Mouse (Mus musculus) liver, postnatal 0 days (tissue): ENCODE measurements around the gene Gm3239. TPM values are rescaled to one million over a fixed set of nuclear protein-coding genes. Genes with fewer than 3 reads are reported as not detected.
"Not testable (repeated sequence)": the region's sequence is repeated elsewhere in the genome, so short reads cannot be mapped to it uniquely, and the experiment has no call there.

ENCODE experiments used
- ATAC-seq: fragments of 200-750 bp; cut with Nextera tagmentation; 2 replicates; pipeline ENCODE4 v1.8.0; 2017; ENCODE audit warnings: mild to moderate bottlenecking, moderate library complexity
- DNase-seq: peaks from one replicate; pipeline ENCODE4 v3.0.0-alpha.2; 2016
- H3K27ac ChIP-seq: fragments of 300-500 bp; sonication (generic); 2 replicates; pipeline ENCODE4 v1.5.1; 2014; ENCODE audit warnings: antibody characterized with exemption, moderate library complexity, mild to moderate bottlenecking, low read depth
- H3K27me3 ChIP-seq: fragments of 300-500 bp; sonication (generic); 2 replicates; pipeline ENCODE4 v1.6.1; 2014; ENCODE audit warnings: low read length, control low read depth, mixed read lengths; ENCODE audit not compliant: insufficient read depth
- H3K36me3 ChIP-seq: fragments of 300-500 bp; sonication (generic); replicated peaks from 2 replicates; pipeline ENCODE4 v1.6.1; 2014; ENCODE audit warnings: mild to moderate bottlenecking, control low read depth, low read length, moderate library complexity, mixed read lengths; ENCODE audit not compliant: insufficient read depth
- H3K4me1 ChIP-seq: fragments of 300-500 bp; sonication (generic); 2 replicates; pipeline ENCODE4 v1.6.1; 2014; ENCODE audit warnings: antibody characterized with exemption, mild to moderate bottlenecking, control low read depth; ENCODE audit not compliant: insufficient read depth
- H3K4me2 ChIP-seq: fragments of 300-500 bp; sonication (generic); 2 replicates; pipeline ENCODE4 v1.6.1; 2014; ENCODE audit warnings: low read depth, mild to moderate bottlenecking, low read length, moderate library complexity, mixed read lengths
- H3K4me3 ChIP-seq: fragments of 300-500 bp; sonication (generic); 2 replicates; pipeline ENCODE4 v1.5.1; 2014; ENCODE audit warnings: low read depth, low read length
- H3K9ac ChIP-seq: fragments of 300-500 bp; sonication (generic); replicated peaks from 2 replicates; pipeline ENCODE4 v1.6.1; 2014; ENCODE audit warnings: mild to moderate bottlenecking, moderate library complexity
- H3K9me3 ChIP-seq: fragments of 300-500 bp; sonication (generic); 2 replicates; pipeline ENCODE4 v1.6.1; 2016; ENCODE audit warnings: mild to moderate bottlenecking, control low read depth, low read length, mixed read lengths
- CTCF ChIP-seq: sonication (generic); IDR thresholded peaks from 2 replicates; pipeline ENCODE4 v1.5.1; 2016; ENCODE audit warnings: antibody characterized with exemption, low read depth
- WGBS: fragments of 180-500 bp; shearing (Covaris S2); extraction: QIAGEN DNeasy Blood & Tissue Kit; methylation state at CpG from one replicate; pipeline ENCODE4 v1.1.7; 2014; ENCODE audit not compliant: insufficient replicate concordance; 5-methylcytosine and 5-hydroxymethylcytosine counted together
- polyA plus RNA-seq: library from polyadenylated mRNA; unstranded; fragments of >200 nt; fragmentation: Nextera tagmentation; extraction: Ambion mirVana; gene quantifications from 2 replicates; pipeline ENCODE4 v1.2.1, GENCODE M21; 2015

Gm3239 gene
- not detected in 2 replicates for polyA plus RNA-seq

DNA sequence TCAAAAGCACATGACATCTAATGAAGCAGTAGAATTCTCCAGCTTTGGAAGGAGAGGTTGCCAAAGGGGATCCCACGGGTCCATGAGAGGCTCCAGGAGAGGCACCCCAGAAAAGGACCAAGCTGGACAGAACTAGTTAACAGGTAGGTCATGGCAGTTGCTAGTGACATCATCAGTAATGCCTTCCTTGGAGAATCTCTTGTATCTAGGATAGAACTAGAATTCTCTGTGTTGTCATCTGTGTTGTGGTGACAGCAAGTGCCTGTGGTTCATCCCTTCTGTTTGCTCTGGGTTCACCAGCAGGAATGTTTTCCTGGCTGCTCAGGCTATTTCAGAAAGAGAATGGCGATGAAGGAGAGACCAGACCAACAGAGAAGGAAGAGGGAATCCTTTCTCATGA, at the start of gene Gm3239:
Gene Gm3239 (plus strand): TSS at position 301 of the 400 bp plus-strand sequence.
- ATAC-seq = not testable (repeated sequence)
- WGBS = no CpG with 5 or more reads among the region's 2 CpGs

DNA sequence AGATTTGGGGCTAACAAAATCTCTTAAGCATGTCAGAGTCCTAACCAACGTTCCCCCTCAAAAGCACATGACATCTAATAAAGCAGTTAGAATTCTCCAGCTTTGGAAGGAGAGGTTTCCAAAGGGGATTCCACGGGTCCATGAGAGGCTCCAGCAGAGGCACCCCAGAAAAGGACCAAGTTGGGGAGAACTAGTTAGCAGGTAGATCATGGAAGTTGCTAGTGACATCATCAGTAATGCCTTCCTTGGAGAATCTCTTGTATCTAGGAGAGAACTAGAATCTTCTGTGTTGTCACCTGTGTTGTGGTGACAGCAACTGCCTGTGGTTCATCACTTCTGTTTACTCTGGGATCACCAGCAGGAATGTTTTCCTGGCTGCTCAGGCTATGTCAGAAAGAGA, 31.9 kb upstream of the Gm3239 start, which contains the start of gene Gm8159:
Gene Gm8159 (plus strand): TSS at position 301 of the 400 bp plus-strand sequence.
- not testable (repeated sequence) for H3K9me3 ChIP-seq, H3K27me3 ChIP-seq, H3K9ac ChIP-seq, H3K4me1 ChIP-seq, H3K27ac ChIP-seq, ATAC-seq, H3K36me3 ChIP-seq, H3K4me2 ChIP-seq, DNase-seq, H3K4me3 ChIP-seq
- no CpG with 5 or more reads among the region's 2 CpGs for WGBS

More for the DNA sequence above, at the start of gene Gm3239:
- H3K27me3 ChIP-seq, H3K9ac ChIP-seq, H3K36me3 ChIP-seq, H3K4me3 ChIP-seq, DNase-seq, H3K4me1 ChIP-seq, H3K4me2 ChIP-seq, H3K27ac ChIP-seq, H3K9me3 ChIP-seq: not testable (repeated sequence)

DNA sequence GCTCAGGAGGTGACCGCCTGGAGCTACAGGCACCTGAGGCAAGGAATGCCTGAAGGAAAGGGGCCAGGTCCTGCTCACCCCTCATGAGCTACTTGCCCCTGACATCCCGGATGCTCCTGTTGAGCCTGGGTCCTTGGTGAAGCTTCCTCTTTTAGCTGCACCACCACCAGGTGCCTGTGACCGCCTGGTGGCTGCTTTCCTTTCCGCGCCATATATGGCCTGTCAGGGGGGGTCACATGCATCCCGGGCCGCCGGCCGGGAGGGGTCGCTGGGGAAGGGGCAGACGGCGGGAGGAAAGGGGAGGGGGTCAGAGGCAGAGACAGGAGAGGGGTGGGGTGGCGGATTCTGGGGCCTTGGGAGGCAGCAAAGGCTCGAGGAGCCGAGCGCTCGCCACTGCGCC, 14.7 kb upstream of the Gm3239 start:
- H3K4me2 ChIP-seq, H3K9me3 ChIP-seq, H3K36me3 ChIP-seq, DNase-seq, H3K27me3 ChIP-seq, H3K27ac ChIP-seq, H3K4me1 ChIP-seq, ATAC-seq, H3K4me3 ChIP-seq, H3K9ac ChIP-seq: not testable (repeated sequence)
- 4% methylated on average over 14 of the region's 18 CpGs for WGBS

DNA sequence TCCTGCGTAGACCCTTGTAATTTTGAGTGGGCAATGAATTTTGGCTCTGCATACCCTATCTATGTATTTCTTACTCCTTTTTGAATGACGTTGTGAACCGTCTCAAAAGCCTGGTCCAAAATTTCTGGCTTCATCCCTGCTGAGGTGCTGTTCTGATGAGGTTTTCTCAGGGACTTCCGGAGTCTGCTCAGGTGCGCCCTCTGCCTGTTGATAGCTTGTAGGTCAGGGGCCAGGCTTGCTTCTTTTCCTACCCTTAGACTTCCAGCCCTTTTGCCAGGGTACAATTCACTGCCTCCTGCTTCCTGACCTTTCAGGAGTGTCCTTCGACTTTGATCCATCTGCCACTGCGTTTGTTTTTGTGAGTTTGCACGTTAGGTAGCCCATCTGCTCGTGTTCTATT, 13.7 kb upstream of the Gm3239 start:
- not testable (repeated sequence) for H3K27ac ChIP-seq, H3K9me3 ChIP-seq, H3K4me3 ChIP-seq, ATAC-seq, DNase-seq, H3K9ac ChIP-seq, H3K36me3 ChIP-seq, H3K4me2 ChIP-seq, H3K4me1 ChIP-seq, H3K27me3 ChIP-seq
- WGBS = 4% methylated on average over 2 of the region's 9 CpGs
- peak; percentile 9; the same call in 1 of the 2 replicates for TF ChIP-seq CTCF

DNA sequence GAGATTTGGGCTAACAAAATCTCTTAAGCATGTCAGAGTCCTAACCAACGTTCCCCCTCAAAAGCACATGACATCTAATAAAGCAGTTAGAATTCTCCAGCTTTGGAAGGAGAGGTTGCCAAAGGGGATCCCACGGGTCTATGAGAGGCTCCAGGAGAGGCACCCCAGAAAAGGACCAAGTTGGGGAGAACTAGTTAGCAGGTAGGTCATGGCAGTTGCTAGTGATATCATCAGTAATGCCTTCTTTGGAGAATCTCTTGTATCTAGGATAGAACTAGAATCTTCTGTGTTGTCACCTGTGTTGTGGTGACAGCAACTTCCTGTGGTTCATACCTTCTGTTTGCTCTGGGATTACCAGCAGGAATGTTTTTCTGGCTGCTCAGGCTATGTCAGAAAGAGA, 44.9 kb downstream of the Gm3239 start, which contains the start of gene Gm7876:
Gene Gm7876 (plus strand): TSS at position 301 of the 400 bp plus-strand sequence.
- 63% methylated on average over 1 of the region's 2 CpGs for WGBS

More for the DNA sequence above, 44.9 kb downstream of the Gm3239 start, which contains the start of gene Gm7876:
- not testable (repeated sequence) for H3K9me3 ChIP-seq, ATAC-seq, H3K4me3 ChIP-seq, H3K4me2 ChIP-seq, H3K9ac ChIP-seq, DNase-seq, H3K36me3 ChIP-seq, H3K27me3 ChIP-seq, H3K4me1 ChIP-seq, H3K27ac ChIP-seq

Other genes with a start within 250 kb of the Gm3239 start
- gene Gm3164, start 248.7 kb upstream of the Gm3239 start, polyA plus RNA-seq = not detected in 2 replicates
- not detected in 2 replicates for gene Gm3173, start 233.2 kb upstream of the Gm3239 start, polyA plus RNA-seq
- not detected in 2 replicates for gene Gm3182, start 182.4 kb upstream of the Gm3239 start, polyA plus RNA-seq
- gene Gm3047, start 108.8 kb upstream of the Gm3239 start, polyA plus RNA-seq = not detected in 2 replicates
- gene Gm8159, start 31.8 kb upstream of the Gm3239 start, polyA plus RNA-seq = not detected in 2 replicates
- not detected in 2 replicates for gene Gm7876, start 45.0 kb downstream of the Gm3239 start, polyA plus RNA-seq
- not detected in 2 replicates for gene Gm3252, start 62.6 kb downstream of the Gm3239 start, polyA plus RNA-seq
- gene Gm9602, start 112.1 kb downstream of the Gm3239 start, polyA plus RNA-seq = not detected in 2 replicates
- gene Gm3269, start 173.9 kb downstream of the Gm3239 start, polyA plus RNA-seq = not detected in 2 replicates
- not detected in 2 replicates for gene Gm3264, start 191.4 kb downstream of the Gm3239 start, polyA plus RNA-seq
- gene Gm3278, start 228.2 kb downstream of the Gm3239 start, polyA plus RNA-seq = not detected in 2 replicates